Mouse (Mus musculus): Measurements from ENCODE around the gene Clps.

GRCm38 (mm10) chr17:28532557-28532956, 28.0 kb downstream of the Clps start:
- TF ChIP-seq CTCF (IDR thresholded peaks at IDR 0.05; ENCODE audit: borderline replicate concordance, control insufficient read depth, extremely low read depth, insufficient read depth, low read length, poor library complexity) (no peak), POLR2A (IDR thresholded peaks at IDR 0.05; ENCODE audit: control insufficient read depth, extremely low read depth, insufficient read depth, low read length, poor library complexity) (no peak)

Data from thymus, adult 2 months (tissue).